Mouse (Mus musculus): ENCODE results near the gene Gps1.
"Not testable (repeated sequence)": the region's sequence is repeated elsewhere in the genome, so short reads cannot be mapped to it uniquely, and the experiment has no call there.

Gene Gps1

DNA sequence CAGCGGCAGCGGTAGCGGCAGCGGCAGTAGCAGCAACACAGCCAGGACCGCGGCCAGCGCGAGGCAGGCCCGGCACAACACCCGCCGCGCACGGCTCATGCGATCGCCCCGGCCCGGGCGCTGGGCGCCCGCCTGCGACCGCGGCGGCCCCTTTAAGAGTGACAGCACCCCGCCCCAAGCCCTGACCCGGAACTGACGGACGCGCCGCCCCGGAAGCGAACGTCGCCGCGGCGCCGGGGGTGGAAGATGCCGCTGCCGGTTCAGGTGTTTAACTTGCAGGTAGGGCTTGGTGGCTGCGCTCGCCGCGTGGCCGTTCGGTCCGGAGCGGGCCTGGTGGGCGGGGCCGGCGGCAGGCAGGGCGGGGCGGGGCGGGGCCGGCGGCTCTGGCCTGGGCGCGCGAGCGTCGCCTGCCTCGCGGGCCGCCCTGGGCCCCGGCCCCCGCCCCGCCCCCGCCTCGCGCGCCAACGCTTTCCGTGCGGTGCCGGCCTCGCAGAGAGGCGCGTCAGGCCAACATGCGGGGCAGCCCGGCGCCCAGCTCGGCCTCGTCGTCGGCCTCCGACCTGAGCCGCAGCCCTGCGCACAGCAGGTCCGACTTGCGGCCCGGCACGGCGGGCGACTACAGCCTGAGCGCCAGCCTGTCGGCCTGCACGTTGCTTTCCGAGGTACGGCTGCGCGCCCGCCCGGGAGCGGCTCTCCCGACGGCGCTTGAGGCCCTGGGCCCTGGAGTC, at the start of gene Gps1, which contains the start of gene Rfng:
Gene Gps1, plus strand, starts transcription at position 209 of the 728 bp plus-strand sequence.
Gene Rfng, minus strand, starts transcription at position 144 of the 728 bp plus-strand sequence.
- DNase-seq (ENCODE audit: low read depth, low spot score): peak; percentile 55

DNA sequence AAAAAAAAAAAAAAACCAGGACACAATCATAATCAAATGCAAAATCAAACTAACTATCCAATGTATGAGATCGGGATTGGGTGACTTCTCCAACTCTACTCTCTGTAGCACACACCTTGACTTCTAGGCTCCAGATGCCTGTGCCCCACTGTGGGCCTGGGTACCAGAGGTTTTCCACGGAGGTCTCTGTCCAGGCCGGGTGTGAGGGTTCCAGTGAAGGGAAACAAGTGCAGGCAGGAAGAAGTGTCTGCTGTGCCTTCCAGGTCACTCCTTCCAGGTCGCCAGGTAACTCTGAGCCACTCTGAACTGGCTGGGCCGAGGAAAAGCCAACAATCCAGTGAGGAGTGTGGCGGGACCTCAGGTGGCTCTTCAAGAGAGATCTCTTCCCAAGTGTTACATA, 47.6 kb upstream of the Gps1 start:
- no peak for DNase-seq (ENCODE audit: low read depth, low spot score)

- no peak for DNase-seq (ENCODE audit: low read depth, low spot score)
These were observed 43.1 kb upstream of the Gps1 start for GRCm38 (mm10) chr11:120740981-120741380.

DNA sequence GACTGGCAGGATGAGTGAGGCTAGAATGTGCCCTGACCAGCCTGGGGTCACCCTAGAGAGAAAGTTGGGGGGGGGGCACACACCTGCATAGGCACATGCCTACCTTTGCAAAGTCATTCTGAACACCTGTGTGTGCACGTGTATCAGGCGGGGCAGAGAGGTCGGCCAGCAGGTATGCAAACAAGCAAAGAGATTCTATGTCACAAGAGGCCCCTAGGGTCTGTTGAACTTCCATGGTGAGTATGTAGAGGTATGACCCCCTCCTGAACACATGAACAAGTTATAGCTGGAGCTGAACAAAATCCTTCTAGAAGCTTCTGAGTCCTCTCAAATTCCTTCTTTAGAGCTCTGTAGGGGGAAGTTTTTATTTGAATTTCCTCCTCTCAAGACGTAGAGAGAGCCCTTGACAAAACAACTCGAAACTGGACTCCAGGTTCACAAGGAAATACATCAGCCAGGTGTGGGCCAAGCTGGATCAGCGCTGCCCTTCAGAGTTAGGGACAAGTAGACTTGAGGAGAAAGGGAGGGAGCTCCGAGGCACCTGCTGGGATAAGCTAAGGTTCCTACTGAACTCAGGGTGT, 39.9 kb upstream of the Gps1 start:
- DNase-seq (ENCODE audit: low read depth, low spot score): no peak

DNA sequence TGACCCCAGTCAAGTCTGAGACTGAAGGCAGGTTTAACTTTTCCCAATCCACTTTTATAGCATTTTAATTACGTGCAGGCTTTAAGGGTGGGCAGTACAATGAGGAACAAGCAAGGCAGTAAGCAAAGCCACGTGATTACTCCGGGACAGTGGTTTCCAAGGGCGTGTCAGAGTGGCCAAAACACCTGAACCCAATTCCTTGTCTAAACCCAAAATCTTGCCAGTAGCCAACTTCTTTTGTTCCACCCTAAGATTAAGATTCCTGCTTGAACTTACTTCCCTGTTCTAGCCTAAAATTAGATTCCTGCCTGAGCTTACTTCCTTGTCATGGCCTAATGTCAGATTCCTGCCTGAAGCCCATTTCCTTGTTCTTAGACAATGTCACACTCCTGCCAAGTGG, 36.1 kb upstream of the Gps1 start:
- no peak for DNase-seq (ENCODE audit: low read depth, low spot score)

DNA sequence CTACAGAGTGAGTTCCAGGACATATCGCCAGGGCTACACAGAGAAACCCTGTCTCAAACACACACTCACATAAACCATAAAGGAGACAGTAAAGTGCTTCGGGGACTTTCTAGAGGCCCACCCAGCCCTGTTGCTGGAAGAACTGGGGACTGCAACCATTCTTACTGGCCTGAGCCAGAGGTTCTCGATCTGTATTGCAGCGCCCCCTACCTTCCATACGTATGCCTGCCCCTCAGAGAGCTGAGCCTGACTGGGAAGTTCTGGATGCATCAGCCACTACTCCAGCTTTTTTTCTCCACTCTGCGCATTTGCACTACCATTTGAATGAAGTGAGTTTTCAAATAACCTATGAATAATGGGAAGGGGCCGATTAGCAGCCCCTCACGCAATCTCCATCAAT, 34.6 kb upstream of the Gps1 start:
- DNase-seq (ENCODE audit: low read depth, low spot score): no peak

DNA sequence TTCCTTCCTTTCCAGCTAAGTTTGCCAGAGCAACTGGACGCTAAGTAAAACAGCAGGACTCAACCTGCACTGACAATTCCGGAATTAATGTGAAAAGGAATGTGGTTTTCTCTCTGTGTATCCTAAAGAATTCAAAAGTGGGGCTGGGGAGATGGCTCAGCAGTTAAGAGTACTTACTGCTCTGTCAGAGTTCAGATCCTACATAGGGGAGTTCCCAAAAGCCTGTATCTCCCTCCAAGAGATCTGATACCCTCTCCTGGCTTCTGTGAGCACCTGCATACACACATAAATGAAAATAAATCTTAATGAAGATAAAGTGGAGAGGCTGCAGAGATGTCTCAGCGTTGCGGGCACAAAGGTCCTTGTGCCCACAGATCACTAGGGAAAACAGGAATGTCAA, 32.5 kb upstream of the Gps1 start:
- DNase-seq (ENCODE audit: low read depth, low spot score): no peak

- no peak for DNase-seq (ENCODE audit: low read depth, low spot score)
These were observed 23.8 kb upstream of the Gps1 start for GRCm38 (mm10) chr11:120760236-120760635.

DNA sequence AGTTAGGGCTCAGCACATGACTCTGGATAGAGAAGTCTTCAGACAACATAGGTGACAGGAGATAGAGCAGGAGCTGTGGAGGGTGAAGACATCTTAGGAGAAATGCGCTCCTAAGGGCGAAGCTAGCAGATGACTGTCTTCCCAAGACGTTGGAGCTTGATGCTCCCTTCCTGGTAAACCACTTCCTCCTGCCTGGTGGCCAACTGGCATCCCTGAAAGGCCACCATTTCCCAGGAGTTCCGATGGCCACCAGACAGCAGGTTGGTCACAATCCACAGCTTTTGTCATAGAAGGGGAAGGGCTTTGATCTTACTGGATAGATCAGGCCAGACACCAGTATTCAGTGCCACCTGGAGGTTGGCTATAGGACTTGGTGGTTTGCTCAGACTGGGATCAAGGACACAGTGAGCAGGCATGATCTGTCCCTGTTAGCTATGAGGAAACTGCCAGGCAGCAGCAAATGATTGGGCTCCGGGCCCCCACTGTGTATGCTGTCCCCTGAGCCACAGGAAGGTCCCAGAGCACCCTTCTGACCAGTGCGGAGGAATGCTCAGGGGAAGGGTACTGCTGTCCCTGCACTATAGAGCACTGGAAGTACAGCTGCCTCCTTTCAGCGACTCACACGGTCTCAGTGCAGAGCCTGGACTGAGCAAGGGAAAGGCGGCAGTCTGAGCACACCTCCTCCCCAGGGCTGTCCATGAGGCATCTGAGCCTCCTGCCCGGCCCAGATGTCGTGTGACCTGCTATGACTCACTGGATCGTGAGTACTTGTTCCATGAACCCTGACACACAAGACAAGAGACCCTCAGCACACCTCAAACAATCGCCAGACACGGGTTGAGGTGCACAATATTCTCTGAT, 22.0 kb upstream of the Gps1 start:
- DNase-seq (ENCODE audit: low read depth, low spot score): no peak

- not testable (repeated sequence) for DNase-seq (ENCODE audit: low read depth, low spot score)
These were observed 21.4 kb upstream of the Gps1 start, which contains the start of gene Hmga1b for GRCm38 (mm10) chr11:120762672-120763041. Gene Hmga1b, plus strand, starts transcription at chr11:120762794.

DNA sequence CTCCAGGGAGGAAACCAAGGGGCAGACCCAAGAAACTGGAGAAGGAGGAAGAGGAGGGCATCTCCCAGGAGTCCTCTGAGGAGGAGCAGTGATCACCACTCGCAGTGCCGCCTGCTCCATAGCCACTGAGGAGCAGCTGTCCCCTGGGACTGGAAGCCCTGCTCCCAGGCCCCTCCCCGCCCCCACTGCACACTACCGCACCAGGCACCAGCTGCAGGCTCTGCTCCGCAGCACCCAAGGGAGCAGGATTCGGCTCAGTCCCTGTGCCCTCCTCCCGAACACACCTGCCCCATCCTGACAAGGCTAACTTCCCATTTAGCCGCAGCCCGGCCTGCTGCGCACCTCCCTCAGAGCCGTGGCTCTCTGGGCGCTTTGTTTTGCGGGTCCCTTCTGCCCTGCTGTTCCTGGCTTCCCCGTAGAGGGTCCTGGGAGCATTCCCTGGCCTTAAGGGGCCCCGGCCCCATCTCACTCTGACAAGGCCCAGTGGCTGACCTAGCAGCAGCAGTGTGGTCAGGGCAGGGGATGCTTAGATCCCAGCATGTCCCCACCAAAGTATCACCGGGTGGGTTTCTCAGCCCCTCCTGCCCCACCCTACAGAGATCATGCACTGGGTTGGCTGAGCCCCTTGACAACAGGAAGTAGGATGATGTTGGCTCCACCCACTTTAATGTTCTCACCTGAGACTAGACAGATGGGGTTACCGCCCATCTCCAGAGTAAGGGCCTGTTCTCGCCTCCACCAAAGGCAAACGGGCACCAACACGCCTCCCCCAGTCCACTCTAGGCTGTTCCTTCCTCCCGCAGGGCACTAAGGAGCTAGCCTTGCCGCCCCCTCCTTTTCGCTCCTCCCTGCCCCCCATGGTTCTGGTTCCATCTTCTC, 20.7 kb upstream of the Gps1 start:
- DNase-seq (ENCODE audit: low read depth, low spot score): not testable (repeated sequence)

- not testable (repeated sequence) for DNase-seq (ENCODE audit: low read depth, low spot score)
These were observed 17.0 kb upstream of the Gps1 start for GRCm38 (mm10) chr11:120767023-120767422.

GRCm38 (mm10) chr11:120768206-120768605, 15.9 kb upstream of the Gps1 start:
- DNase-seq (ENCODE audit: low read depth, low spot score): no peak

DNA sequence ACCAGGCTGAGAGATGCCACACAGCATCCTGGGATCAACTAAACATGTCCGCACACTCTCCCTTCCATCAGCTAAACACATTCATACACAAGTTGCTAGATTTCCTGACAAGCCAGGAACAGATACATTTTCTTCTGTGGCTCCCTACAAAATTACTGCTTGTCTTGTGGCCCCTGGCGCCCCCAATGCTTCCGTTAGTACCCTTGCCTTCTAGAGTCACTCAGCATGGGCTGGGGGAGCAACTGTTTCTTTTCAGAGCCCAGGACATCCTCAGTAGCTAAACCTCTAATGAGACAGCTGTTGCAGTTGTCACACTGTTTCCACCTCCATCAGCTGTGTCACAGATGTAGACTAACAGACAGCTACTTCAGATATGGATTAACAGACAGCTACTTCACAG, 11.3 kb upstream of the Gps1 start:
- no peak for DNase-seq (ENCODE audit: low read depth, low spot score)

GRCm38 (mm10) chr11:120773463-120774190, 10.4 kb upstream of the Gps1 start:
- no peak for DNase-seq (ENCODE audit: low read depth, low spot score)

DNA sequence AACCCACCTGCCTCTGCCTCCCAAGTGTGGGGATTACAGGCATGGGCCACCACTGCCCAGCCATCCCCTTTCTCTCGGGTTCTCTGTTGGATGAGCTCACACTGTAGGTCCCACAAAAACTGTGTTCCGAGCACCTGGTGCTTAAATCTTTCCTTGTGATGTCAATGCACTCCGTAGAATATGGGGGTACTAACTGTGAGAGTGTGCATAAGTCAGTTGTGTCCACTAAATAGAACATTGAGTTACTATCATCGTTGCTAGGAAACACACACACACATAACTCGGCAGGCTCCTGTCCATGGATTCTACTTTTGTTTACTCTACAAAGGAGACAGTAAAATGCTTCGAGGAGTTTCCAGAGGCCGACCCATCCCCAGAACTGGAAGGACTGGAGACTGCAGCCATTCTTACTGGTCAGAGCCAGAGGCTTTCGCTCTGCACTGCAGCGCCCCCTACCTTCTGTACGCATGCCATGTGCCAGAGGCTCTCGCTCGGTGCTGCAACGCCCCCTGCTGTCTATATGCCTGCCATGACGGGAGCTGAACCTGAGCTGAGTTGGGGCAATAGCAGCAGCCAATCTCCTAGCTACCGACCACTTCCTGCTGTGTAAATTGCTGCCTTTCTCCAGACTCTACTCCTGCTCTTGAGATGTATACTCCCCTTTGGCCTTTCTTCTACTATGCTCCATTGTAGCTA, 8.2 kb upstream of the Gps1 start:
- peak; percentile 57 for DNase-seq (ENCODE audit: low read depth, low spot score)

DNA sequence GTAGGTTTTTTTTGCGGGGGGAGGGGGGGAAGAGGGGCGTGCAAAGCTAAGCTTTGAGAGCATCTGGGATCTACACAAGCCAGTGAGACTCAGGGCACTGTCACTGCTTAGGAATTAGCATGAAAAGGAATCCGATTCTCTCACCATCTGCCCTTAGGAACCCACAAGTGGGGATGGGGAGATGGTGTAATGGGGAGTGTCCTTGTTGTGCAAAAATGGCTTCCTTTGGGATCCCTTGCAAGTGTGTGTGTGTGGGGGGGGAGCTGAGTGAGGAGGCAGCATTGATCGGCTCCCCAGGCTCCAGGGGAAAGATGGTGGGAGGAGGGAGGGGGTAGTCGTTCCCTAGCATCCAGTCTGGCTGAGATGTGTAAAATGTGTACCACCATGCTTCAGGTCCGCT, 6.9 kb upstream of the Gps1 start:
- no peak for DNase-seq (ENCODE audit: low read depth, low spot score)

- DNase-seq (ENCODE audit: low read depth, low spot score): no peak
These were observed 4.2 kb upstream of the Gps1 start for GRCm38 (mm10) chr11:120779876-120780275.

- not testable (repeated sequence) for DNase-seq (ENCODE audit: low read depth, low spot score)
These were observed 2.7 kb upstream of the Gps1 start for GRCm38 (mm10) chr11:120781361-120781760.

DNA sequence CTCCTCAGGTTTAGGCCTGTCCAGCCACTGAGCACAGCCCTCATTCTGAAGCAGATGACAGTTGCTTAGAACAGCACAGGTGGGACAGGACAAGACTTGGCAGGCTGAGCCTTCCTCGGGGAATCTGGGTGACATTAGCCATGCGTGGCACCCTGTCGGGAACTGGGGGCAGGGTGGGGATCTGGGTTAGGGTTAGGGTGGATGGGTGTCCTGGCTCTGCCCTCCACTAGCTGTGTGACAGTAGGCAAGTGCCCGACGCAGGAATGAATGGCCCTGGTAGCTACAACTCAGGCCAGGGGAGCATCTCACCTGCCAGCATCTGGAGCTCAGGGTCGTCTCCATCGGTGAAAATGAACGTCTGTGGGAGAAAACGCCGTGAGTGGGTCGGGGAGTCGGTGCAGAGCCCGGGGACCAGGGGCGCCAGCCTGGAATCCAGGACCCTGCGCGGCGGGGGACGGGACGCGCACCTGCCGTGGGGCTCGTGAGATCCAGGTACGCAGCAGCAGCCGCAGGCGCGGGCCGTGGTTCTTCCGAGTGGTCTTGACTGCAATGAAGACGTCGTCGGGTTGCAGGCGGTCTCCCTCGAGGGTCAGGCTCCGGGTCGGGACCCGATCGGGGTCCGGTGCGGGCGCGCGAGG, 527 bp upstream of the Gps1 start:
- DNase-seq (ENCODE audit: low read depth, low spot score): no peak

Measured in brain, embryonic 18.5 days (tissue).